Comparison of ENCODE assay signal across 8 mouse cellular contexts in genomic region chr1:182763716-182764461, GRCm38 (mm10). TPM values are rescaled to one million over a fixed set of nuclear protein-coding genes. Genes with fewer than 3 reads are reported as not detected.
DNase-seq lines count a peak whose midpoint lies in the region; ATAC-seq lines count a peak whose summit lies in the region.

Gene Susd4 (plus strand): TSS chr1:182763860.

- WGBS in forebrain, embryonic 14.5 days, result under 1% methylated on average over 94 of the region's 95 CpGs
- WGBS in hindbrain, embryonic 15.5 days, result 0% methylated on average over 80 of the region's 95 CpGs

- no peaks in the 10 kb centered on the region; the same call in 1 of the 2 replicates for H3K4me1 ChIP-seq in brown adipose tissue, adult 24 weeks (ENCODE audit: control insufficient read depth, insufficient read depth, insufficient read length, low read length)
- peaks cover 3% of the 10 kb centered on the region; the same call in 1 of the 2 replicates for H3K4me1 ChIP-seq in forebrain, embryonic 14.5 days (ENCODE audit: control insufficient read depth, insufficient read depth, low read length)
- H3K4me1 ChIP-seq in hindbrain, embryonic 15.5 days (replicated peaks), result peaks cover 24% of the 10 kb centered on the region

- 0 out of 2 replicates have a peak, but pooled peaks cover 3% of the 10 kb centered on the region for H3K27me3 ChIP-seq in forebrain, embryonic 14.5 days (replicated peaks; ENCODE audit: control insufficient read depth, insufficient read depth, low read length)
- H3K27me3 ChIP-seq in hindbrain, embryonic 15.5 days, result no peaks in the 10 kb centered on the region

- DNase-seq in ES-CJ7 (ENCODE audit: low read depth, low spot score), result peak; percentile 86
- DNase-seq in forebrain, embryonic 14.5 days (ENCODE audit: low spot score), result peak; percentile 86
- DNase-seq in left cerebral cortex, adult 18-20 months (ENCODE audit: low spot score in 2 of 2), result peak; percentile 80 to 90
- peak; percentile 42 for DNase-seq in lung, postnatal 25 days (ENCODE audit: low spot score)
- peak; percentile 79 for DNase-seq in retina, postnatal 7 days (ENCODE audit: low read depth, low spot score)
- DNase-seq in yolk sac, embryonic 10.5 days (ENCODE audit: low spot score), result peak; percentile 76

- H3K36me3 ChIP-seq in forebrain, embryonic 14.5 days (ENCODE audit: control insufficient read depth, insufficient read depth, low read length), result no peaks in the 10 kb centered on the region
- no peaks in the 10 kb centered on the region for H3K36me3 ChIP-seq in hindbrain, embryonic 15.5 days

- no peak within 1 kb of the TSS for H3K27ac ChIP-seq in brown adipose tissue, adult 24 weeks (replicated peaks; ENCODE audit: low read depth, low read length)
- peak within 1 kb of the TSS; percentile 81 for H3K27ac ChIP-seq in forebrain, embryonic 14.5 days (ENCODE audit: low read depth, low read length)
- peak within 1 kb of the TSS; percentile 81 for H3K27ac ChIP-seq in hindbrain, embryonic 15.5 days (replicated peaks)

- peak within 1 kb of the TSS; percentile 57 for H3K4me3 ChIP-seq in brown adipose tissue, adult 24 weeks (ENCODE audit: insufficient read depth, low read depth, low read length)
- peak within 1 kb of the TSS; percentile 57 for H3K4me3 ChIP-seq in forebrain, embryonic 14.5 days (ENCODE audit: low read depth, low read length)
- peak within 1 kb of the TSS; percentile 50 for H3K4me3 ChIP-seq in hindbrain, embryonic 15.5 days

- peak; percentile 93 for ATAC-seq in forebrain, embryonic 14.5 days
- peak; percentile 94 for ATAC-seq in hindbrain, embryonic 15.5 days (ENCODE audit: low FRiP score, low read depth)

- H3K9ac ChIP-seq in forebrain, embryonic 14.5 days (ENCODE audit: low read length), result peak within 1 kb of the TSS; percentile 70
- H3K9ac ChIP-seq in hindbrain, embryonic 15.5 days, result peak within 1 kb of the TSS; percentile 50

- no peaks in the 10 kb centered on the region for H3K9me3 ChIP-seq in forebrain, embryonic 14.5 days (replicated peaks; ENCODE audit: control insufficient read depth, low read length)
- H3K9me3 ChIP-seq in hindbrain, embryonic 15.5 days, result no peaks in the 10 kb centered on the region

- H3K4me2 ChIP-seq in forebrain, embryonic 14.5 days (ENCODE audit: low read length), result peak within 1 kb of the TSS; percentile 90
- peak within 1 kb of the TSS; percentile 75 for H3K4me2 ChIP-seq in hindbrain, embryonic 15.5 days

RNA-seq across cellular contexts. Expression of gene Susd4, which starts in this region (rescaled TPM):
- polyA plus RNA-seq in brown adipose tissue, adult 24 weeks (2012; ENCODE audit: insufficient read depth, insufficient read length, missing spikeins), result not detected in 2 replicates
- polyA plus RNA-seq in forebrain, embryonic 14.5 days (2014; fragmentation: Nextera tagmentation; extraction: Ambion mirVana), result 37.4 and 42.9 TPM in 2 replicates
- polyA plus RNA-seq in hindbrain, embryonic 15.5 days (2015; fragmentation: Nextera tagmentation; extraction: Ambion mirVana), result 66.9 and 74.6 TPM in 2 replicates
- 100 to 1,000 TPM; 105 to 117 TPM for total RNA-seq in left cerebral cortex, adult 18-20 months (2021)

Comparison
In these comparisons a context has a peak if more than half of its experiments do, and no peak if none do; other contexts are left out.
1. RNA of gene Susd4 (polyA plus RNA-seq): 66.9 to 74.6 TPM in hindbrain, embryonic 15.5 days and 37.4 to 42.9 TPM in forebrain, embryonic 14.5 days; not detected in brown adipose tissue, adult 24 weeks; every median in the first group is over 10 times any median in the second.
2. Peak in every context shown above with its lines, with median percentiles within 50 percentile points of each other: DNase-seq and H3K4me3 ChIP-seq.